Mouse (Mus musculus) forebrain, embryonic 15.5 days (tissue): Measurements from ENCODE around the gene Gm960. TPM values are rescaled to one million over a fixed set of nuclear protein-coding genes. Genes with fewer than 3 reads are reported as not detected.
"Not testable (repeated sequence)": the region's sequence is repeated elsewhere in the genome, so short reads cannot be mapped to it uniquely, and the experiment has no call there.

ENCODE experiments used
- ATAC-seq: fragments of 200-750 bp; cut with Nextera tagmentation; replicated peaks from 2 replicates; pipeline ENCODE4 v1.8.0; 2017; ENCODE audit warnings: mild to moderate bottlenecking, moderate TSS enrichment, moderate library complexity
- H3K27ac ChIP-seq: fragments of 300-500 bp; sonication (generic); replicated peaks from 2 replicates; pipeline ENCODE4 v1.5.1; 2015; ENCODE audit warnings: mild to moderate bottlenecking, inconsistent platforms
- H3K27me3 ChIP-seq: fragments of 300-500 bp; sonication (generic); 2 replicates; pipeline ENCODE4 v1.6.1; 2015; ENCODE audit warnings: inconsistent platforms
- H3K36me3 ChIP-seq: fragments of 300-500 bp; sonication (generic); 2 replicates; pipeline ENCODE4 v1.6.1; 2015; ENCODE audit warnings: mild to moderate bottlenecking, inconsistent platforms
- H3K4me1 ChIP-seq: fragments of 300-500 bp; sonication (generic); 2 replicates; pipeline ENCODE4 v1.6.1; 2015; ENCODE audit warnings: inconsistent platforms
- H3K4me2 ChIP-seq: fragments of 300-500 bp; sonication (generic); replicated peaks from 2 replicates; pipeline ENCODE4 v1.6.1; 2015; ENCODE audit warnings: mild to moderate bottlenecking, inconsistent platforms
- H3K4me3 ChIP-seq: fragments of 300-500 bp; sonication (generic); 2 replicates; pipeline ENCODE4 v1.5.1; 2015; ENCODE audit warnings: mild to moderate bottlenecking, inconsistent platforms
- H3K9ac ChIP-seq: fragments of 300-500 bp; sonication (generic); replicated peaks from 2 replicates; pipeline ENCODE4 v1.6.1; 2015; ENCODE audit warnings: mild to moderate bottlenecking, inconsistent platforms
- H3K9me3 ChIP-seq: fragments of 300-500 bp; sonication (generic); 2 replicates; pipeline ENCODE4 v1.6.1; 2016; ENCODE audit warnings: inconsistent platforms
- WGBS: fragments of 180-500 bp; shearing (Covaris S2); methylation state at CpG from one replicate; pipeline ENCODE4 v1.1.7; 2015; ENCODE audit warnings: mixed read lengths; 5-methylcytosine and 5-hydroxymethylcytosine counted together
- polyA plus RNA-seq: library from polyadenylated mRNA; unstranded; fragments of >200 nt; fragmentation: Nextera tagmentation; extraction: Ambion mirVana; gene quantifications from 2 replicates; pipeline ENCODE4 v1.2.1, GENCODE M21; 2015

The Gm960 gene
- polyA plus RNA-seq, 1 experiment from 2014 or later = 6.6 TPM

GRCm38 (mm10) chr19:4602459-4602858 lies 96.0 kb downstream of the Gm960 start:
- Histone ChIP-seq H3K27ac (no peak overlapping the region), H3K4me1 (peaks cover 3% of the 10 kb centered on the region; the same call in 1 of the 2 replicates), H3K27me3 (no peaks in the 10 kb centered on the region), H3K36me3 (no peaks in the 10 kb centered on the region), H3K9ac (no peak overlapping the region), H3K4me2 (no peak overlapping the region), H3K9me3 (no peaks in the 10 kb centered on the region), H3K4me3 (no peak overlapping the region)
- WGBS = 86% methylated on average over 20 of the region's 20 CpGs
- ATAC-seq = no peak

- Histone ChIP-seq H3K4me1 (no peaks in the 10 kb centered on the region), H3K9me3 (no peaks in the 10 kb centered on the region), H3K27ac (no peak overlapping the region), H3K36me3 (no peaks in the 10 kb centered on the region), H3K27me3 (no peaks in the 10 kb centered on the region), H3K9ac (no peak overlapping the region), H3K4me2 (no peak overlapping the region), H3K4me3 (no peak overlapping the region)
- WGBS = 78% methylated on average over 2 of the region's 2 CpGs
- ATAC-seq = no peak
Observed at GRCm38 (mm10) chr19:4596071-4596470, 102.4 kb downstream of the Gm960 start.

- Histone ChIP-seq H3K9me3 (no peaks in the 10 kb centered on the region), H3K36me3 (no peaks in the 10 kb centered on the region), H3K4me3 (no peak overlapping the region), H3K4me2 (no peak overlapping the region), H3K27ac (no peak overlapping the region), H3K27me3 (no peaks in the 10 kb centered on the region), H3K4me1 (no peaks in the 10 kb centered on the region), H3K9ac (no peak overlapping the region)
- ATAC-seq = no peak
- 56% methylated on average over 7 of the region's 7 CpGs for WGBS
Observed at GRCm38 (mm10) chr19:4593792-4594522, 104.5 kb downstream of the Gm960 start.

- no peak overlapping the region for H3K4me3 ChIP-seq
- ATAC-seq = no peak
- no peak overlapping the region for H3K9ac ChIP-seq
- H3K27me3 ChIP-seq = no peaks in the 10 kb centered on the region
- WGBS = 94% methylated on average over 3 of the region's 3 CpGs
- H3K27ac ChIP-seq = no peak overlapping the region
- H3K36me3 ChIP-seq = no peaks in the 10 kb centered on the region
- H3K4me2 ChIP-seq = no peak overlapping the region
- H3K9me3 ChIP-seq = no peaks in the 10 kb centered on the region
- no peaks in the 10 kb centered on the region for H3K4me1 ChIP-seq
Observed at GRCm38 (mm10) chr19:4590025-4590424, 108.4 kb downstream of the Gm960 start.

- 63% methylated on average over 1 of the region's 1 CpGs for WGBS
Observed at GRCm38 (mm10) chr19:4589081-4589480, 109.4 kb downstream of the Gm960 start.

GRCm38 (mm10) chr19:4588430-4588829 lies 110.0 kb downstream of the Gm960 start:
- H3K4me1 ChIP-seq = no peaks in the 10 kb centered on the region
- H3K27me3 ChIP-seq = no peaks in the 10 kb centered on the region
- no peak for ATAC-seq
- H3K9ac ChIP-seq = no peak overlapping the region
- H3K4me2 ChIP-seq = no peak overlapping the region
- WGBS = 66% methylated on average over 3 of the region's 3 CpGs
- H3K4me3 ChIP-seq = no peak overlapping the region
- no peak overlapping the region for H3K27ac ChIP-seq
- H3K36me3 ChIP-seq = no peaks in the 10 kb centered on the region
- H3K9me3 ChIP-seq = no peaks in the 10 kb centered on the region

More at GRCm38 (mm10) chr19:4589081-4589480, 109.4 kb downstream of the Gm960 start:
- Histone ChIP-seq H3K4me2 (no peak overlapping the region), H3K4me3 (no peak overlapping the region), H3K9me3 (no peaks in the 10 kb centered on the region), H3K27me3 (no peaks in the 10 kb centered on the region), H3K9ac (no peak overlapping the region), H3K36me3 (no peaks in the 10 kb centered on the region), H3K27ac (no peak overlapping the region), H3K4me1 (no peaks in the 10 kb centered on the region)
- ATAC-seq = no peak

GRCm38 (mm10) chr19:4587426-4587825 lies 111.0 kb downstream of the Gm960 start:
- Histone ChIP-seq H3K4me1 (no peaks in the 10 kb centered on the region), H3K36me3 (no peaks in the 10 kb centered on the region), H3K4me3 (no peak overlapping the region), H3K27ac (no peak overlapping the region), H3K9me3 (no peaks in the 10 kb centered on the region), H3K27me3 (no peaks in the 10 kb centered on the region), H3K4me2 (no peak overlapping the region), H3K9ac (no peak overlapping the region)
- no peak for ATAC-seq
- WGBS = 62% methylated on average over 2 of the region's 2 CpGs

GRCm38 (mm10) chr19:4586783-4587182 lies 111.7 kb downstream of the Gm960 start:
- H3K9me3 ChIP-seq, H3K27ac ChIP-seq: not testable (repeated sequence)

GRCm38 (mm10) chr19:4583856-4584255 lies 114.6 kb downstream of the Gm960 start:
- Histone ChIP-seq H3K36me3 (no peaks in the 10 kb centered on the region), H3K27me3 (no peaks in the 10 kb centered on the region), H3K9ac (no peak overlapping the region), H3K4me3 (no peak overlapping the region), H3K9me3 (no peaks in the 10 kb centered on the region), H3K27ac (no peak overlapping the region), H3K4me1 (no peaks in the 10 kb centered on the region), H3K4me2 (no peak overlapping the region)
- WGBS = 61% methylated on average over 2 of the region's 2 CpGs
- ATAC-seq = no peak

More at GRCm38 (mm10) chr19:4586783-4587182, 111.7 kb downstream of the Gm960 start:
- not testable (repeated sequence) for H3K36me3 ChIP-seq, H3K27me3 ChIP-seq, H3K9ac ChIP-seq, H3K4me1 ChIP-seq, H3K4me2 ChIP-seq, ATAC-seq, H3K4me3 ChIP-seq

GRCm38 (mm10) chr19:4579296-4579695 lies 119.2 kb downstream of the Gm960 start:
- Histone ChIP-seq H3K4me2 (no peak overlapping the region), H3K9ac (no peak overlapping the region), H3K27ac (no peak overlapping the region), H3K36me3 (no peaks in the 10 kb centered on the region), H3K4me1 (no peaks in the 10 kb centered on the region), H3K9me3 (no peaks in the 10 kb centered on the region), H3K4me3 (no peak overlapping the region), H3K27me3 (no peaks in the 10 kb centered on the region)
- WGBS = 84% methylated on average over 5 of the region's 5 CpGs
- no peak for ATAC-seq

GRCm38 (mm10) chr19:4578799-4579198 lies 119.7 kb downstream of the Gm960 start:
- Histone ChIP-seq H3K9ac (no peak overlapping the region), H3K9me3 (no peaks in the 10 kb centered on the region), H3K27me3 (no peaks in the 10 kb centered on the region), H3K27ac (no peak overlapping the region), H3K4me1 (no peaks in the 10 kb centered on the region), H3K36me3 (no peaks in the 10 kb centered on the region), H3K4me2 (no peak overlapping the region), H3K4me3 (no peak overlapping the region)
- WGBS = 83% methylated on average over 2 of the region's 2 CpGs
- ATAC-seq = no peak
